Comparison of ENCODE assay signal across 26 mouse cellular contexts in genomic region chr8:112498881-112499399, GRCm38 (mm10).
DNase-seq lines count a peak whose midpoint lies in the region; ATAC-seq and TF ChIP-seq lines count a peak whose summit lies in the region.
"Had no signal": no experiment of that assay in that cellular context is flagged by ENCODE, and none has a peak within 500 bp of the region (broad histone marks: within the 10 kb centered on the region; RNA-seq: fewer than 3 reads in every experiment).

No protein-coding gene starts in this region.

- DNase-seq in layer of hippocampus, adult 2 months (ENCODE audit: low spot score in 2 of 2), result no peak
- DNase-seq in layer of hippocampus, postnatal 10 days (ENCODE audit: low spot score in 2 of 2), result no peak
- peak; percentile 17 for DNase-seq in midbrain, embryonic 11.5 days (ENCODE audit: low spot score, missing footprints)
- DNase-seq in ES-CJ7 (ENCODE audit: low read depth, low spot score) (peak; percentile 19), ZHBTc4 (ENCODE audit: low read depth, low spot score) (peak; percentile 15)
- DNase-seq in layer of hippocampus, adult 18-20 months (ENCODE audit: low spot score in 2 of 2), result no peak
- DNase-seq: adrenal gland, adult 2 months; adrenal gland, postnatal 10 days; adrenal gland, postnatal 25 days; B cell, adult 2 months; cerebellum, adult 11-12 months; cerebellum, adult 2 months; cerebellum, adult 9-10 months; cerebellum, postnatal 10 days; cerebellum, postnatal 25 days; forebrain, postnatal 0 days had no signal

- ATAC-seq in midbrain, embryonic 11.5 days (ENCODE audit: low FRiP score), result no peak
- ATAC-seq in midbrain, embryonic 13.5 days, result no peak
- no peak for ATAC-seq in neural tube, embryonic 15.5 days (ENCODE audit: low FRiP score)
- ATAC-seq: CD4-positive, CD25-positive, alpha-beta regulatory T cell, adult 4 months; forebrain, embryonic 13.5 days; forebrain, embryonic 15.5 days; forebrain, postnatal 0 days; Patski had no signal

- H3K4me2 ChIP-seq in midbrain, embryonic 11.5 days, result no peak overlapping the region
- H3K4me2 ChIP-seq in midbrain, embryonic 13.5 days (replicated peaks), result no peak overlapping the region
- H3K4me2 ChIP-seq in neural tube, embryonic 15.5 days, result no peak overlapping the region
- H3K4me2 ChIP-seq: embryonic facial prominence, embryonic 12.5 days; forebrain, embryonic 13.5 days; forebrain, embryonic 15.5 days had no signal

- no peaks in the 10 kb centered on the region for H3K9me3 ChIP-seq in midbrain, embryonic 11.5 days (ENCODE audit: control insufficient read depth, low read length)
- no peaks in the 10 kb centered on the region for H3K9me3 ChIP-seq in midbrain, embryonic 13.5 days
- no peaks in the 10 kb centered on the region for H3K9me3 ChIP-seq in neural tube, embryonic 15.5 days (replicated peaks)
- H3K9me3 ChIP-seq: embryonic facial prominence, embryonic 10.5 days; embryonic facial prominence, embryonic 12.5 days; forebrain, embryonic 13.5 days; forebrain, embryonic 15.5 days had no signal

- no peak overlapping the region for H3K4me3 ChIP-seq in layer of hippocampus, adult 2 months
- no peak overlapping the region for H3K4me3 ChIP-seq in midbrain, embryonic 11.5 days (ENCODE audit: low read depth, low read length)
- H3K4me3 ChIP-seq in midbrain, embryonic 13.5 days (replicated peaks), result no peak overlapping the region
- no peak overlapping the region for H3K4me3 ChIP-seq in neural tube, embryonic 15.5 days (replicated peaks)
- H3K4me3 ChIP-seq: embryonic facial prominence, embryonic 10.5 days; embryonic facial prominence, embryonic 12.5 days; forebrain, embryonic 13.5 days; forebrain, embryonic 15.5 days had no signal

- no peaks in the 10 kb centered on the region for H3K36me3 ChIP-seq in midbrain, embryonic 11.5 days (ENCODE audit: control insufficient read depth, insufficient read depth, low read length)
- H3K36me3 ChIP-seq in midbrain, embryonic 13.5 days, result no peaks in the 10 kb centered on the region
- no peaks in the 10 kb centered on the region for H3K36me3 ChIP-seq in neural tube, embryonic 15.5 days
- H3K36me3 ChIP-seq: embryonic facial prominence, embryonic 10.5 days; embryonic facial prominence, embryonic 12.5 days; forebrain, embryonic 15.5 days; G1E had no signal

- TF ChIP-seq CTCF in layer of hippocampus, adult 2 months (conservative IDR thresholded peaks at IDR 0.05), result peak; percentile 22; the same call in 1 of the 2 replicates

- no peaks in the 10 kb centered on the region for H3K4me1 ChIP-seq in midbrain, embryonic 11.5 days (ENCODE audit: control insufficient read depth, insufficient read depth, low read length)
- H3K4me1 ChIP-seq in midbrain, embryonic 13.5 days (replicated peaks), result no peaks in the 10 kb centered on the region
- peaks cover 5% of the 10 kb centered on the region; the same call in 1 of the 2 replicates for H3K4me1 ChIP-seq in neural tube, embryonic 15.5 days
- H3K4me1 ChIP-seq: embryonic facial prominence, embryonic 12.5 days; forebrain, embryonic 13.5 days; forebrain, embryonic 15.5 days had no signal

- H3K27ac ChIP-seq in layer of hippocampus, adult 2 months, result no peak overlapping the region
- H3K27ac ChIP-seq in midbrain, embryonic 11.5 days (ENCODE audit: low read depth, low read length), result no peak overlapping the region
- no peak overlapping the region for H3K27ac ChIP-seq in midbrain, embryonic 13.5 days
- no peak overlapping the region for H3K27ac ChIP-seq in neural tube, embryonic 15.5 days (replicated peaks)
- H3K27ac ChIP-seq: embryonic facial prominence, embryonic 10.5 days; embryonic facial prominence, embryonic 12.5 days; forebrain, embryonic 13.5 days; forebrain, embryonic 15.5 days had no signal

- H3K9ac ChIP-seq in midbrain, embryonic 11.5 days (ENCODE audit: low read length), result no peak overlapping the region
- H3K9ac ChIP-seq in midbrain, embryonic 13.5 days (replicated peaks), result no peak overlapping the region
- H3K9ac ChIP-seq in neural tube, embryonic 15.5 days (replicated peaks), result no peak overlapping the region
- H3K9ac ChIP-seq: embryonic facial prominence, embryonic 12.5 days; forebrain, embryonic 13.5 days; forebrain, embryonic 15.5 days; forebrain, postnatal 0 days had no signal

- no peaks in the 10 kb centered on the region for H3K27me3 ChIP-seq in midbrain, embryonic 11.5 days (ENCODE audit: control insufficient read depth, insufficient read depth, low read length)
- no peaks in the 10 kb centered on the region for H3K27me3 ChIP-seq in midbrain, embryonic 13.5 days
- H3K27me3 ChIP-seq in neural tube, embryonic 15.5 days (replicated peaks), result no peaks in the 10 kb centered on the region
- H3K27me3 ChIP-seq: CH12.LX; embryonic facial prominence, embryonic 12.5 days; forebrain, embryonic 13.5 days; forebrain, embryonic 15.5 days; Patski had no signal

Comparison
In these comparisons a context has a peak if more than half of its experiments do, and no peak if none do; other contexts are left out.
1. DNase-seq: peak in midbrain, embryonic 11.5 days (single experiment), ES-CJ7 (single experiment) and ZHBTc4 (single experiment); none in layer of hippocampus, adult 2 months (0 of 2), layer of hippocampus, postnatal 10 days (0 of 2) and layer of hippocampus, adult 18-20 months (0 of 2).